Mouse (Mus musculus) liver, embryonic 13.5 days (tissue): ENCODE measurements around the gene Vti1a. TPM values are rescaled to one million over a fixed set of nuclear protein-coding genes. Genes with fewer than 3 reads are reported as not detected.

ENCODE experiments used
- ATAC-seq: fragments of 200-750 bp; cut with Nextera tagmentation; 2 replicates; pipeline ENCODE4 v1.8.0; 2017; ENCODE audit warnings: low read depth, mild to moderate bottlenecking, moderate number of reproducible peaks, moderate library complexity
- DNase-seq: peaks from one replicate; pipeline ENCODE4 v3.0.0; 2022
- H3K27ac ChIP-seq: fragments of 300-500 bp; sonication (generic); 2 replicates; pipeline ENCODE4 v1.5.1; 2015; ENCODE audit warnings: moderate library complexity, mild to moderate bottlenecking, inconsistent platforms
- H3K27me3 ChIP-seq: fragments of 300-500 bp; sonication (generic); 2 replicates; pipeline ENCODE4 v1.6.1; 2015; ENCODE audit warnings: mild to moderate bottlenecking, inconsistent platforms
- H3K36me3 ChIP-seq: fragments of 300-500 bp; sonication (generic); 2 replicates; pipeline ENCODE4 v1.6.1; 2015; ENCODE audit warnings: mild to moderate bottlenecking, inconsistent platforms
- H3K4me1 ChIP-seq: fragments of 300-500 bp; sonication (generic); replicated peaks from 2 replicates; pipeline ENCODE4 v1.6.1; 2015; ENCODE audit warnings: inconsistent platforms
- H3K4me2 ChIP-seq: fragments of 300-500 bp; sonication (generic); 2 replicates; pipeline ENCODE4 v1.6.1; 2015; ENCODE audit warnings: inconsistent platforms, mild to moderate bottlenecking, moderate library complexity
- H3K4me3 ChIP-seq: fragments of 300-500 bp; sonication (generic); replicated peaks from 2 replicates; pipeline ENCODE4 v1.5.1; 2015; ENCODE audit warnings: mild to moderate bottlenecking, inconsistent platforms
- H3K9ac ChIP-seq: fragments of 300-500 bp; sonication (generic); 2 replicates; pipeline ENCODE4 v1.6.1; 2015; ENCODE audit warnings: mild to moderate bottlenecking, inconsistent platforms
- H3K9me3 ChIP-seq: fragments of 300-500 bp; sonication (generic); replicated peaks from 2 replicates; pipeline ENCODE4 v1.6.1; 2016; ENCODE audit warnings: inconsistent platforms
- WGBS: fragments of 180-500 bp; shearing (Covaris S2); methylation state at CpG from one replicate; pipeline ENCODE4 v1.1.7; 2015; ENCODE audit not compliant: insufficient replicate concordance; 5-methylcytosine and 5-hydroxymethylcytosine counted together
- polyA plus RNA-seq: library from polyadenylated mRNA; unstranded; fragments of >200 nt; fragmentation: Nextera tagmentation; extraction: Ambion mirVana; gene quantifications from 2 replicates; pipeline ENCODE4 v1.2.1, GENCODE M21; 2015

The Vti1a gene
- polyA plus RNA-seq, 1 experiment from 2014 or later: 16.7 TPM

GRCm38 (mm10) chr19:55290621-55291270 lies 25.3 kb upstream of the Vti1a start:
- ATAC-seq: no peak
- Histone ChIP-seq H3K4me2 (no peak overlapping the region), H3K4me3 (no peak overlapping the region), H3K9me3 (no peaks in the 10 kb centered on the region), H3K4me1 (peaks cover 77% of the 10 kb centered on the region), H3K9ac (peak overlapping the region; percentile 17; the same call in 1 of the 2 replicates), H3K27me3 (no peaks in the 10 kb centered on the region), H3K36me3 (peaks cover 97% of the 10 kb centered on the region), H3K27ac (peak overlapping the region; percentile 56)
- WGBS: 35% methylated on average over 2 of the region's 2 CpGs
- no peak for DNase-seq

GRCm38 (mm10) chr19:55292210-55292850 lies 23.8 kb upstream of the Vti1a start:
- no peak overlapping the region for H3K9ac ChIP-seq
- H3K4me1 ChIP-seq: peaks cover 74% of the 10 kb centered on the region
- peaks cover 96% of the 10 kb centered on the region for H3K36me3 ChIP-seq
- H3K9me3 ChIP-seq: no peaks in the 10 kb centered on the region
- H3K27ac ChIP-seq: peak overlapping the region; percentile 63
- DNase-seq (no peak), ATAC-seq (no peak)
- H3K4me3 ChIP-seq: no peak overlapping the region
- WGBS: 77% methylated on average over 2 of the region's 2 CpGs
- H3K27me3 ChIP-seq: no peaks in the 10 kb centered on the region
- no peak overlapping the region for H3K4me2 ChIP-seq

GRCm38 (mm10) chr19:55293175-55293574 lies 22.9 kb upstream of the Vti1a start:
- no peak for DNase-seq

GRCm38 (mm10) chr19:55295075-55295474 lies 21.0 kb upstream of the Vti1a start:
- no peak for DNase-seq
- H3K4me2 ChIP-seq: no peak overlapping the region
- ATAC-seq: peak; percentile 82
- no peak overlapping the region for H3K4me3 ChIP-seq
- H3K27ac ChIP-seq: peak overlapping the region; percentile 67
- H3K36me3 ChIP-seq: peaks cover 90% of the 10 kb centered on the region
- 34% methylated on average over 9 of the region's 9 CpGs for WGBS
- H3K27me3 ChIP-seq: no peaks in the 10 kb centered on the region
- H3K9me3 ChIP-seq: no peaks in the 10 kb centered on the region
- peaks cover 70% of the 10 kb centered on the region for H3K4me1 ChIP-seq
- no peak overlapping the region for H3K9ac ChIP-seq

More at GRCm38 (mm10) chr19:55293175-55293574, 22.9 kb upstream of the Vti1a start:
- Histone ChIP-seq H3K36me3 (peaks cover 95% of the 10 kb centered on the region), H3K4me1 (peaks cover 78% of the 10 kb centered on the region), H3K27ac (peak overlapping the region; percentile 63), H3K4me3 (no peak overlapping the region), H3K27me3 (no peaks in the 10 kb centered on the region), H3K9me3 (no peaks in the 10 kb centered on the region), H3K4me2 (no peak overlapping the region), H3K9ac (peak overlapping the region; percentile 14; the same call in 1 of the 2 replicates)
- ATAC-seq: no peak
- WGBS: 25% methylated on average over 4 of the region's 4 CpGs

GRCm38 (mm10) chr19:55295556-55295955 lies 20.5 kb upstream of the Vti1a start:
- Histone ChIP-seq H3K27me3 (no peaks in the 10 kb centered on the region), H3K36me3 (peaks cover 90% of the 10 kb centered on the region), H3K4me1 (peaks cover 69% of the 10 kb centered on the region), H3K27ac (peak overlapping the region; percentile 67), H3K9me3 (no peaks in the 10 kb centered on the region), H3K4me2 (0 out of 2 replicates have a peak overlapping the region, but pooled peaks have one; percentile 2), H3K9ac (no peak overlapping the region), H3K4me3 (no peak overlapping the region)
- WGBS: 54% methylated on average over 3 of the region's 3 CpGs
- ATAC-seq (no peak), DNase-seq (no peak)

GRCm38 (mm10) chr19:55296301-55296700 lies 19.8 kb upstream of the Vti1a start:
- Histone ChIP-seq H3K4me3 (no peak overlapping the region), H3K9me3 (no peaks in the 10 kb centered on the region), H3K27me3 (no peaks in the 10 kb centered on the region), H3K27ac (0 out of 2 replicates have a peak overlapping the region, but pooled peaks have one; percentile 31), H3K9ac (no peak overlapping the region), H3K4me1 (peaks cover 63% of the 10 kb centered on the region), H3K4me2 (no peak overlapping the region), H3K36me3 (peaks cover 90% of the 10 kb centered on the region)
- DNase-seq: no peak
- ATAC-seq: no peak
- 73% methylated on average over 2 of the region's 2 CpGs for WGBS

- H3K9me3 ChIP-seq: no peaks in the 10 kb centered on the region
- peaks cover 91% of the 10 kb centered on the region for H3K36me3 ChIP-seq
- H3K9ac ChIP-seq: no peak overlapping the region
- peaks cover 55% of the 10 kb centered on the region for H3K4me1 ChIP-seq
- WGBS: 81% methylated on average over 2 of the region's 2 CpGs
- H3K4me2 ChIP-seq: no peak overlapping the region
- no peak overlapping the region for H3K4me3 ChIP-seq
- no peak overlapping the region for H3K27ac ChIP-seq
- H3K27me3 ChIP-seq: no peaks in the 10 kb centered on the region
- DNase-seq: no peak
- no peak for ATAC-seq
These were observed 18.6 kb upstream of the Vti1a start for GRCm38 (mm10) chr19:55297489-55297888.

GRCm38 (mm10) chr19:55297961-55298360 lies 18.1 kb upstream of the Vti1a start:
- Histone ChIP-seq H3K27ac (no peak overlapping the region), H3K27me3 (no peaks in the 10 kb centered on the region), H3K9ac (no peak overlapping the region), H3K4me1 (peaks cover 51% of the 10 kb centered on the region), H3K4me2 (no peak overlapping the region), H3K9me3 (no peaks in the 10 kb centered on the region), H3K36me3 (peaks cover 91% of the 10 kb centered on the region), H3K4me3 (no peak overlapping the region)
- no peak for ATAC-seq
- DNase-seq: no peak
- WGBS: 80% methylated on average over 5 of the region's 5 CpGs

GRCm38 (mm10) chr19:55299378-55299777 lies 16.7 kb upstream of the Vti1a start:
- ATAC-seq (no peak), DNase-seq (no peak)
- H3K9ac ChIP-seq: no peak overlapping the region
- H3K9me3 ChIP-seq: no peaks in the 10 kb centered on the region
- H3K27me3 ChIP-seq: no peaks in the 10 kb centered on the region
- H3K4me2 ChIP-seq: no peak overlapping the region
- 85% methylated on average over 1 of the region's 1 CpGs for WGBS
- no peak overlapping the region for H3K27ac ChIP-seq
- peaks cover 36% of the 10 kb centered on the region for H3K4me1 ChIP-seq
- H3K4me3 ChIP-seq: no peak overlapping the region
- peaks cover 91% of the 10 kb centered on the region for H3K36me3 ChIP-seq

- peaks cover 82% of the 10 kb centered on the region for H3K36me3 ChIP-seq
- no peak overlapping the region for H3K4me2 ChIP-seq
- H3K9me3 ChIP-seq: no peaks in the 10 kb centered on the region
- peaks cover 25% of the 10 kb centered on the region for H3K4me1 ChIP-seq
- DNase-seq (no peak), ATAC-seq (no peak)
- WGBS: 82% methylated on average over 3 of the region's 3 CpGs
- no peak overlapping the region for H3K4me3 ChIP-seq
- H3K27me3 ChIP-seq: no peaks in the 10 kb centered on the region
- no peak overlapping the region for H3K9ac ChIP-seq
- H3K27ac ChIP-seq: peak overlapping the region; percentile 29; the same call in 1 of the 2 replicates
These were observed 15.6 kb upstream of the Vti1a start for GRCm38 (mm10) chr19:55300525-55300924.

GRCm38 (mm10) chr19:55305024-55305423 lies 11.1 kb upstream of the Vti1a start:
- no peak overlapping the region for H3K9ac ChIP-seq
- H3K4me2 ChIP-seq: no peak overlapping the region
- H3K27ac ChIP-seq: no peak overlapping the region
- 0 out of 2 replicates have a peak, but pooled peaks cover 4% of the 10 kb centered on the region for H3K4me1 ChIP-seq
- DNase-seq (no peak), ATAC-seq (no peak)
- H3K27me3 ChIP-seq: no peaks in the 10 kb centered on the region
- H3K4me3 ChIP-seq: no peak overlapping the region
- H3K9me3 ChIP-seq: no peaks in the 10 kb centered on the region
- peaks cover 81% of the 10 kb centered on the region for H3K36me3 ChIP-seq

- H3K36me3 ChIP-seq: peaks cover 63% of the 10 kb centered on the region
- 75% methylated on average over 8 of the region's 8 CpGs for WGBS
These were observed 4.2 kb upstream of the Vti1a start for GRCm38 (mm10) chr19:55311874-55312273.

More at GRCm38 (mm10) chr19:55311874-55312273, 4.2 kb upstream of the Vti1a start:
- H3K27me3 ChIP-seq: no peaks in the 10 kb centered on the region
- no peak for ATAC-seq
- DNase-seq: no peak
- no peaks in the 10 kb centered on the region for H3K9me3 ChIP-seq
- H3K4me1 ChIP-seq: peaks cover 29% of the 10 kb centered on the region
- H3K4me3 ChIP-seq: no peak overlapping the region
- no peak overlapping the region for H3K27ac ChIP-seq
- H3K4me2 ChIP-seq: no peak overlapping the region
- H3K9ac ChIP-seq: no peak overlapping the region
